Mouse (Mus musculus) lung, postnatal 0 days (tissue): ENCODE data around the gene Tapbpl.

ENCODE experiments used
- CTCF ChIP-seq: IDR thresholded peaks from 2 replicates; pipeline ENCODE4 v1.5.1; 2016; ENCODE audit warnings: antibody characterized with exemption, mild to moderate bottlenecking
- EP300 ChIP-seq: IDR thresholded peaks from 2 replicates; pipeline ENCODE4 v1.6.1; 2016; ENCODE audit warnings: antibody characterized with exemption, mild to moderate bottlenecking, control low read depth

- TF ChIP-seq CTCF (no peak), EP300 (no peak)
These were observed 39.5 kb downstream of the Tapbpl start for GRCm38 (mm10) chr6:125192016-125192714.
